26 mouse cellular contexts compared by ENCODE assay signal in the genomic region with DNA sequence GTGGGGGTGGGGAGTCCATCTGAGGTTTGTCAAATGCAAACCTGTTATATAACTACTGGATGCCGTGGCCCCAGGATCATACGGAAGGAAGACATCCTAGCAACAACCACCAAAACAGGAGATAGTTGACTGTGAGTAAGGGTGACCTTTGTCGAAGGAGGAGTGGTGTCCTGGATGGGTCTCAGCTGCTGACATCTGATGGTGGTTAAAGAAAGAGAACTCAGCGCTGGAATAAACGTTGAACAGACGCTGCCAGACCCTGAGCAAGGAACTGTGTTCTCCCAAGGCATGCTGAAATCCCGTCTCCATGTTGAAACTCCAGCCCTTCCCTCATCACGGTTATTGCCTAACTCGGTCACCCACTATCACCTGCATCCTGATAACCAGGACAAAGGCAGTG. TPM values are rescaled to one million over a fixed set of nuclear protein-coding genes. Genes with fewer than 3 reads are reported as not detected.
"Had no signal": no experiment of that assay in that cellular context is flagged by ENCODE, and none has a peak within 500 bp of the region (broad histone marks: within the 10 kb centered on the region; RNA-seq: fewer than 3 reads in every experiment).

No protein-coding gene starts in this region.

- ATAC-seq: hindbrain, postnatal 0 days; inflammation-experienced regulatory T-cells, adult 6 months; intestine, embryonic 16.5 days; midbrain, embryonic 16.5 days had no signal

- H3K4me3 ChIP-seq: layer of hippocampus, adult 2 months; left cerebral cortex, adult 2 months; liver, embryonic 15.5 days; midbrain, embryonic 12.5 days; myocyte; neural tube, embryonic 13.5 days had no signal

- H3K9ac ChIP-seq: liver, embryonic 15.5 days; midbrain, embryonic 12.5 days; neural tube, embryonic 13.5 days had no signal

- H3K27ac ChIP-seq: hindbrain, postnatal 0 days; kidney, postnatal 0 days; layer of hippocampus, adult 2 months; left cerebral cortex, adult 2 months; liver, embryonic 15.5 days; midbrain, embryonic 12.5 days; neural tube, embryonic 13.5 days; stomach, postnatal 0 days had no signal

- H3K4me2 ChIP-seq: liver, embryonic 11.5 days; liver, embryonic 15.5 days; midbrain, embryonic 12.5 days; neural tube, embryonic 13.5 days had no signal

- H3K36me3 ChIP-seq: liver, embryonic 15.5 days; midbrain, embryonic 12.5 days; neural tube, embryonic 13.5 days had no signal

- H3K4me1 ChIP-seq: midbrain, embryonic 12.5 days; neural tube, embryonic 13.5 days had no signal

- DNase-seq: kidney, adult 18-20 months; kidney, adult 9 months; kidney, postnatal 25 days; layer of hippocampus, adult 9-11 months; layer of hippocampus, postnatal 36 days; retina, postnatal 1 day; right cerebral cortex, postnatal 25 days; thymus, adult 18-20 months; thymus, postnatal 36 days had no signal

- H3K27me3 ChIP-seq: liver, embryonic 15.5 days; midbrain, embryonic 12.5 days; neural tube, embryonic 13.5 days had no signal

- H3K9me3 ChIP-seq: liver, embryonic 15.5 days; midbrain, embryonic 12.5 days; neural tube, embryonic 13.5 days had no signal

RNA-seq across cellular contexts. Expression of gene Fcamr, which starts 41.0 kb away (rescaled TPM):
- polyA plus RNA-seq: hindbrain, postnatal 0 days; limb, embryonic 11.5 days; liver, embryonic 11.5 days; liver, embryonic 15.5 days; midbrain, embryonic 12.5 days; midbrain, embryonic 16.5 days; myocyte; neural tube, embryonic 13.5 days had no signal

RNA-seq across cellular contexts. Expression of gene Gm29427, which starts 44.1 kb away (rescaled TPM):
- polyA plus RNA-seq: hindbrain, postnatal 0 days; inflammation-experienced regulatory T-cells, adult 6 months; kidney, postnatal 0 days; large intestine, adult 2 months; limb, embryonic 11.5 days; limb, embryonic 14.5 days; liver, embryonic 11.5 days; liver, embryonic 15.5 days; midbrain, embryonic 12.5 days; midbrain, embryonic 16.5 days; myocyte; neural tube, embryonic 13.5 days; stomach, embryonic 14.5 days; stomach, postnatal 0 days had no signal
